Mouse (Mus musculus) right cerebral cortex, postnatal 25 days (tissue): ENCODE data around the gene Cnnm2.

ENCODE experiments used
- DNase-seq: peaks from one replicate; pipeline ENCODE4 v3.0.0; 2022

Cnnm2 gene

DNA sequence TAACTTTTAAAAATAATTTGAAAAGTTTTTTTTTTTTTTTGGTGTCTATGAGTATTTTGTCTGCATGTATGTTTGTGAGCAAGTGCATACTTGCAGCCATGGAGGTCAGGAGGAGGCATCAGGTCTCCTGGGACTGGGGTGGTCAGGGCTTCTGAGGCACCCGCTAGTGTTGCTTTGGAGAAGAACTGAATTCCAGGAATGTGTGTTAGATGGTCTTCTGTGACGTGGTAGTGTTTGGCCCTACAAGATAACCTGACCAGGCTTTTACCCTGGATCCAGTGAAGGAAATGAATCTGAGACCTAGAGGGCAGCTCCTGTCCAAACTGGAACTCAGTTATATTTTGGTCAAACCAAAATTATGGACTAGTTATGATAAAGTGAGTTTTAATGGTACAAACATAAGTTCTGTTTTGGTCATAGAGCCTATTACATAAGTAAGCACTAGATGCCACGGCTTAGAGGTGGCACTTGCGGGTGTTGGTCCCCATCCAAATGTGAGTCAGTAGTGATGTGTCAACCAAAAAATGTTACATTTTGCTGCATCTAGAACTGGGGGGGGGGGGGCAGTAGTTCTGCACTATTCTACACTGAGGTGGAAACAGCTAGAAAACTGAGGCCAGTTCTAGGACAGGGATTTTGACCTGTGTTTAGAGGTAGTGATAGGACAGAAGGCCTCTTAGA, 38.6 kb downstream of the Cnnm2 start:
- no peak for DNase-seq

GRCm38 (mm10) chr19:46801492-46801891, 40.1 kb downstream of the Cnnm2 start:
- no peak for DNase-seq

GRCm38 (mm10) chr19:46802306-46802705, 40.9 kb downstream of the Cnnm2 start:
- DNase-seq, result no peak

- no peak for DNase-seq
These were observed 42.3 kb downstream of the Cnnm2 start for GRCm38 (mm10) chr19:46803732-46804131.

GRCm38 (mm10) chr19:46804751-46805150, 43.4 kb downstream of the Cnnm2 start:
- no peak for DNase-seq

- DNase-seq, result no peak
These were observed 44.7 kb downstream of the Cnnm2 start for GRCm38 (mm10) chr19:46805933-46806688.

- no peak for DNase-seq
These were observed 46.9 kb downstream of the Cnnm2 start for GRCm38 (mm10) chr19:46808261-46808660.

- DNase-seq, result no peak
These were observed 47.6 kb downstream of the Cnnm2 start for GRCm38 (mm10) chr19:46809031-46809430.

- DNase-seq, result no peak
These were observed 57.9 kb downstream of the Cnnm2 start for GRCm38 (mm10) chr19:46819276-46819675.

DNA sequence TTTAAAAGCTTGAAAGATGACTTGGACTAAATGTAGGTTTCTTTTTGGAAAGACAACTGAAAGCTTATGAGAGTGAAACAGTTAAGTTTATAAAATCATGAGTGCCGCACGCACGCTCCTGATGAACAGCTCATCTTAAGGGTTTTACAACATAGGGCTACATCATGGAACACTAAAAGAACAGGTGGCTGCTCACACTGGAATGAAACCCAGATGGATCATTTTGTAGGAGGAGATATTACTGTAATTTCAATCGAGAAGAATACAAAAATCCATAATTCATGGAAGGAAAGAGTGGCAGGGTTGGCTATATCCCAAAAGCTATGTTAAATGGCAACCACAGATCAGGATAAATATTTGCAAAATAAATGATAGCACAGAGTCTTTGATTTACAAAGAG, 61.1 kb downstream of the Cnnm2 start:
- DNase-seq, result no peak

GRCm38 (mm10) chr19:46823759-46824158, 62.4 kb downstream of the Cnnm2 start:
- DNase-seq, result no peak

- no peak for DNase-seq
These were observed 63.5 kb downstream of the Cnnm2 start for GRCm38 (mm10) chr19:46824867-46825266.

DNA sequence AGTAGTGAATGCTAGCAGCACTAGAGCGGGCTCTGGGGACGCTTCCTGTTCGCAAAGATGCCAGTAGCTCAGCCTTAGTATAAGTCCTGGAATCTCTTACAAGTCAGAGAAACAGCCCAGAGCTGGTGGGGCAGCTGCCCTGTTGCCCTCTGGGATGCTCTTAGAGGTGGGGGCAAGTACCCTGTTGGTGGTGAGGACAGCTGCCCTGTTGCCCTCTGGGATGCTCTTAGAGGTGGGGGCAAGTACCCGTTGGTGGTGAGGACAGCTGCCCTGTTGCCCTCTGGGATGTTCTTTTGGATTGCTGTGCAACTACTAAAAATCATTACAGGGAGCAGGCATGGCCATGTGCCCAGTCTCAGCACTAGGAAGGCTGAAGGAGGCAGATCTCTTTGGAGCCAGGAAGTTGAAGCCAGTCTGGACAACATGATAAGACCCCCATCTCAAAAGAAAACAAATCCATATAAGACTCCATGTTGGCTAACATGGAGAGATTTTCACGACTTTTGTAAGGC, 66.3 kb downstream of the Cnnm2 start:
- no peak for DNase-seq

DNA sequence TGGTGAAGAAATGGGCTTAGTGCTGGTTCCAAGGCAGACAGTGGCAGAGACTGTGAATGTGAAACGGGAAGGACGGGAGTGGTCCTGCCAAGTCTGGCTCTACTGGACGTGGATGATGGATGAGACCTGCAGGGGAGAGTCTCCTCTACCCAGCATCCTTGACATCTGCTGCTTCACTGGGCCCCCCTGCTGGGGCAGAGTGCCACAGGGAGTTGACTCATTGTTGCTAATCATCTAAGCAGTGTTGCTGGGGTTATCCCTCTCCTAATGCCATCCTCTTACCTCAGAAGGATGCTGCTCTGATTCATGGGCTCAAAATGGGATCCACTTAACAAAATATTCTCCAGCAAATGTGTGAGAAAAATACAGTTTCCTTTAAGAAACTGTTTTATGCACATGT, 67.6 kb downstream of the Cnnm2 start:
- peak; percentile 20 for DNase-seq

GRCm38 (mm10) chr19:46831381-46831780, 70.0 kb downstream of the Cnnm2 start:
- DNase-seq, result no peak

DNA sequence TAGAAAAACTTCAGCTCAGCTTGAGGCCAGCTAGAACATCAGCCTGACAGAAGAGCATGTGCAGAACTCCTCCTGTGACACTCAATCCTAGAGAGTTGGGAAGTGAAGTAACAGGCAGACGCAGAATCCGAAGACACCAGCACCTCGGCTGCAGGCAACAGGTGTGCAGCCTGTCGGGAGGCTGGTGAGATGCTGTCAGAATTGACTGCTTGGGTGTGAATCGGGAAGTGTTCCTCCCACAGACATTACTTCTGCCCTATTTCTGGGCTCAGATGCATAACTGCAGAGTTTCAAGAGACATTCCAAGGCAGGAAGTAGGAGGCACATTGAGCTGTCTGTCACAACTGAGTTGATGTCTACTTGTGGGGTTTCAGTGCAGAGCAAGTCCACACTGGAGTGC, 72.9 kb downstream of the Cnnm2 start:
- peak; percentile 27 for DNase-seq

DNA sequence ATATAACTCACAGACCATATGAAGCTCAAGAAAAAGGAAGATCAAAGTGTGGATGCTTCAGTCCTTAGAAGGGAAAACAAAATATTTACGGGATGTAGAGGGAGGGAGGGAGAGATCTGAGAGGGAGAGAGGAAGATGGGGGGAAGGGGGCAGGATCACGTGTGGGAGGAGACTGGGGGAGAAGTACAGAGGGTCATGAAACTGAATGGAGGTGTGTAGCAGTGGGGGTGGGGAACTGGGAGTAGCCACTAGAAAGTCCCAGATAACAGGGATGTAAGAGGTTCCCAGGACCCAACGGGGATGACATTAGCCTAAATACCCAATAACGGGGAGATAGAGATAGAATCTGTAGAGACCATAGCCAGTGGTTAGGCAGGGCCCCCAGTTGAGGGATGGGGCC, 73.9 kb downstream of the Cnnm2 start:
- DNase-seq, result no peak

- no peak for DNase-seq
These were observed 74.7 kb downstream of the Cnnm2 start for GRCm38 (mm10) chr19:46836085-46836484.

- no peak for DNase-seq
These were observed 76.1 kb downstream of the Cnnm2 start for GRCm38 (mm10) chr19:46837290-46838079.

- no peak for DNase-seq
These were observed 79.6 kb downstream of the Cnnm2 start for GRCm38 (mm10) chr19:46841016-46841415.

GRCm38 (mm10) chr19:46843030-46843429, 81.6 kb downstream of the Cnnm2 start:
- DNase-seq, result no peak

DNA sequence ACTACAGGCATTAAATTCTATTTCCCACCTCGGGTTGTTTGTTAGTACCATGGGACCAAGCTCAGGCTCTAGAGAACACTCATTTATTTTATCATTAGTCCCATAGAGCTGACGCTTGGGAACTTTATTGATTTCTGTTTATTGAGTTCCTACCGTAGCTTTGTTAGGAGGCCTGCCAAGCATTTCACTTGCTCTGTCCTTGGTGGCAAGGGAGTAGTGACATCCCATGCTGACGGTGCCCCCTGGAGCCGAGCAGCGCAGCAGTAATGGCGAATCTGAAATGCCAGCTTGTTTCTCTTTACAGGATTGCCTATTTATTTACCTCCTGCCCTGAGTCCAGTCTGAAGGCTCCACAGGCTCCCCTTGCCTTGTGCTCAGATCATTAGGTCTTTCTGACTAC, 84.7 kb downstream of the Cnnm2 start:
- no peak for DNase-seq

GRCm38 (mm10) chr19:46846459-46846858, 85.1 kb downstream of the Cnnm2 start:
- DNase-seq, result no peak
